Mouse (Mus musculus) midbrain, embryonic 14.5 days (tissue): ENCODE measurements around the gene Slc35b4. TPM values are rescaled to one million over a fixed set of nuclear protein-coding genes. Genes with fewer than 3 reads are reported as not detected.

Source experiments
- ATAC-seq: fragments of 200-750 bp; cut with Nextera tagmentation; 2 replicates; pipeline ENCODE4 v1.8.0; 2017; ENCODE audit warnings: moderate number of reproducible peaks, moderate library complexity; ENCODE audit not compliant: low FRiP score, low TSS enrichment
- DNase-seq: peaks from one replicate; pipeline ENCODE4 v3.0.0-alpha.2; 2015
- H3K27ac ChIP-seq: fragments of 300-500 bp; sonication (generic); replicated peaks from 2 replicates; pipeline ENCODE4 v1.5.1; 2014; ENCODE audit warnings: mild to moderate bottlenecking, low read depth, low read length, moderate library complexity
- H3K27me3 ChIP-seq: fragments of 300-500 bp; sonication (generic); 2 replicates; pipeline ENCODE4 v1.6.1; 2014; ENCODE audit warnings: low read length, control low read depth, mixed read lengths; ENCODE audit not compliant: control insufficient read depth, insufficient read depth
- H3K36me3 ChIP-seq: fragments of 300-500 bp; sonication (generic); 2 replicates; pipeline ENCODE4 v1.6.1; 2014; ENCODE audit warnings: low read length, control low read depth; ENCODE audit not compliant: control insufficient read depth, insufficient read depth
- H3K4me1 ChIP-seq: fragments of 300-500 bp; sonication (generic); 2 replicates; pipeline ENCODE4 v1.6.1; 2014; ENCODE audit warnings: mild to moderate bottlenecking, antibody characterized with exemption, low read length, control low read depth; ENCODE audit not compliant: control insufficient read depth, insufficient read depth
- H3K4me2 ChIP-seq: fragments of 300-500 bp; sonication (generic); 2 replicates; pipeline ENCODE4 v1.6.1; 2014; ENCODE audit warnings: mild to moderate bottlenecking, low read length, moderate library complexity
- H3K4me3 ChIP-seq: fragments of 300-500 bp; sonication (generic); replicated peaks from 2 replicates; pipeline ENCODE4 v1.5.1; 2014; ENCODE audit warnings: low read depth, low read length
- H3K9ac ChIP-seq: fragments of 300-500 bp; sonication (generic); replicated peaks from 2 replicates; pipeline ENCODE4 v1.6.1; 2014; ENCODE audit warnings: mild to moderate bottlenecking, low read length, moderate library complexity
- H3K9me3 ChIP-seq: fragments of 300-500 bp; sonication (generic); 2 replicates; pipeline ENCODE4 v1.6.1; 2016; ENCODE audit warnings: low read length, control low read depth, mixed read lengths; ENCODE audit not compliant: control insufficient read depth
- WGBS: fragments of 180-500 bp; shearing (Covaris S2); extraction: QIAGEN DNeasy Blood & Tissue Kit; methylation state at CpG from one replicate; pipeline ENCODE4 v1.1.7; 2014; 5-methylcytosine and 5-hydroxymethylcytosine counted together
- polyA plus RNA-seq: library from polyadenylated mRNA; unstranded; fragments of >200 nt; fragmentation: Nextera tagmentation; extraction: Ambion mirVana; gene quantifications from 2 replicates; pipeline ENCODE4 v1.2.1, GENCODE M21; 2014

Slc35b4 gene
- polyA plus RNA-seq, 1 experiment from 2014 or later = 40.1 TPM

- Histone ChIP-seq H3K27ac (peak overlapping the region; percentile 78), H3K4me2 (peak overlapping the region; percentile 73), H3K27me3 (no peaks in the 10 kb centered on the region), H3K4me3 (peak overlapping the region; percentile 74), H3K36me3 (no peaks in the 10 kb centered on the region), H3K4me1 (peaks cover 9% of the 10 kb centered on the region), H3K9me3 (no peaks in the 10 kb centered on the region), H3K9ac (peak overlapping the region; percentile 79)
- DNase-seq (no peak), ATAC-seq (peak; percentile 83)
- 4% methylated on average over 29 of the region's 29 CpGs for WGBS
Observed at GRCm38 (mm10) chr6:34176111-34176863, 624 bp downstream of the Slc35b4 start.

DNA sequence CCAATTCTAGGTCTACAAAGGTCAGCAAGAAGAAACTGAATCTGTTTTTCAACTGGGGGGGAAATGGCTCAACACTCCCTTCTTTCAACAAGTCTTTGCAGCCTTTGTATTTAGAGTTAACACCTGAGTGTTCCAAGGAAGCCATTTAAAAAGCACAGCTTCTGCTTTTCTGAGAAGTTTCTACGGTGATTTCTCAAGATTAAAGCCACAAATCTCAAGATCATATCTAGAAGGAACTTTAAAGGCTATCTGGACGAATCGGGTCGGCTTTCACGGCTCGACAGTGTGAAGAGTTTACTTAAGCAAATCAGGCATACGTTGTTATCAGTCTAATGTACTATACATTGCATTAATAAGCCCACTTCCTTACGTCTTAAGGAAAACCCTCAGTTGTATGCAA, 2.2 kb downstream of the Slc35b4 start:
- no peaks in the 10 kb centered on the region for H3K27me3 ChIP-seq
- H3K27ac ChIP-seq = no peak overlapping the region
- H3K9me3 ChIP-seq = no peaks in the 10 kb centered on the region
- H3K4me3 ChIP-seq = no peak overlapping the region
- H3K4me2 ChIP-seq = no peak overlapping the region
- 93% methylated on average over 8 of the region's 8 CpGs for WGBS
- H3K4me1 ChIP-seq = peaks cover 9% of the 10 kb centered on the region
- ATAC-seq = no peak
- H3K9ac ChIP-seq = no peak overlapping the region
- 0 out of 2 replicates have a peak, but pooled peaks cover under 1% of the 10 kb centered on the region for H3K36me3 ChIP-seq
- no peak for DNase-seq

DNA sequence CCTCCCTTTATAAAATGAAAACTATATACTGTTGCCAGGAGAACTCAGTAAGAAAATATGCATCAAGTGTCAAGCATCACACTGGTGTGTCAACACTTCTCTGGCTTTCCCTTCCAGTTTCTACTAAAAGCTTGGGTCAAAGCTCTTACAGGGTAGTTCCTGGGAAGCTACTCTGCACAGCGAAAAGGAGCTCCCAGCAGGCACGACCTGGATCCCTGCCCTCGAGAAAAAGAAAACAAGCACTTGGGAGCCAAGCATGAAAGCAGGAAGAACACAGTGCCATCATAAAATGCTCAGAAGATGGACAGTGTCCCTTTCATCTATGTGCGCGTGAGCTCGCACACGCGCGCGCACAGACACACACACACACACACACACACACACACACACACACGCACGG, 3.7 kb downstream of the Slc35b4 start:
- Histone ChIP-seq H3K9me3 (no peaks in the 10 kb centered on the region), H3K4me3 (no peak overlapping the region), H3K4me2 (no peak overlapping the region), H3K36me3 (peaks cover 8% of the 10 kb centered on the region), H3K4me1 (peaks cover 9% of the 10 kb centered on the region), H3K27me3 (no peaks in the 10 kb centered on the region), H3K9ac (no peak overlapping the region), H3K27ac (no peak overlapping the region)
- 85% methylated on average over 11 of the region's 12 CpGs for WGBS
- no peak for ATAC-seq
- DNase-seq = no peak

DNA sequence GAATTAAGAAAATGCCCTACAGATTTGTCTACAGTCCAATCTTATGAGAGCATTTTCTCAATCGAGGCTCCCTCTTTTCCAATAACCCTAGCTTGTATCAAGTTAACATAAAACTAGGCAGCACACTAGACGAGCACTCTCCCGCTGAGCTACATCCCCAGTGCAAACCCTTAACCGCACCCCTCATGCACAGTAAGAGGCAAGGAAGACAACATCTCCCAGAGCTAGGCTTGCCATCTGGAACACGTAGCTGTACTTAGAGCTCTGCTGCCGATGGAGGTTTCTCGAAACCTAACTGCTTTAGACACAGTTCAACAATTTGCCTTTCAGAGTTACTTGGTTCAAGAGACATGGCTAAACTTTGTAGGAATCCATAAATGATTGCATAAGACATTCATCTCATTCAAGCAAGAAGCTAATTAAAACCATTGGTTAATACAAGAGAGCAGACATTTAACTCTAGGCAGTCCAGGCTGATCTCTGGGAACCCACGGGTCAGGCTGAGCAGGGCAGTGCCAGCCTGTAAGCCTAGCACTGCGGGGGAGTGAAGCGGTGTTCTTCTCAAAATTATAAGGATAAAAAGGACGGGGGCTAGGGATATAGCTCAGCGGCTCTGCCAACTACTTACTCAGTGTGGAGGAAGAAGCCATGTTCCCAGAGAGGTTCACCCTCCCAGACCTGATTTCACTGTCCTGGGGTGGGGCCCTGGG, 5.0 kb downstream of the Slc35b4 start:
- Histone ChIP-seq H3K4me2 (no peak overlapping the region), H3K4me1 (peaks cover 9% of the 10 kb centered on the region), H3K9me3 (no peaks in the 10 kb centered on the region), H3K9ac (no peak overlapping the region), H3K36me3 (peaks cover 15% of the 10 kb centered on the region), H3K27ac (no peak overlapping the region), H3K27me3 (no peaks in the 10 kb centered on the region), H3K4me3 (no peak overlapping the region)
- DNase-seq (no peak), ATAC-seq (no peak)
- 93% methylated on average over 12 of the region's 12 CpGs for WGBS

DNA sequence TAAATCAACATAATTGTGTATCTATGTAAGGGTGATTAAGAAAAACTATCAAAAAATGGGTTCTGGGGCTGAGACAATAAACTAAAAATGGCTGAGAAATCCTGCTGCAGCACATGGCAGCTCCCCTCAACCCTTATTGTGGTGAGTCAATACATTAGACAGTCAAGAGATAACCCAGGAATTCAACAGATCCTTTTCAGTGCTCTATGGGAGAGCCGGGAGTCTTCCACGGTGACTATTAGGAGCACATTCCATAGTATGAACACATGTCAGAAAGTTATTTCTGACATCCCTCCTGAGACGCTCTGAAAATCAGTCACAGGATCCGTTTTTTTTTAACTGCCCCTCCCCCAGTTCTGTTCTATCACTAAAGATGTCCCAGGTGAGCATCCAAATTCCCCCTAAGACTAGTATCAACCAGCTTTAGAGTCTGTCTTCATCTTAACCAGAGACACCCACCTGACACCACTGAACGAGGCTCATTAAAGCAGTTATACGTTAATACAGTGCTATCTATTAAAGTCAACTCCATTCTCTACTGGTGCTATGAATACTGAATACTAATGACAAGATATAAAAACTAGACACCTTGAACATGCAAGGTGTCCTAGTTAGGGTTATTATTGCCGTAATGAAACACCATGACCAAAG, 5.9 kb downstream of the Slc35b4 start:
- no peak overlapping the region for H3K4me3 ChIP-seq
- 84% methylated on average over 7 of the region's 7 CpGs for WGBS
- H3K36me3 ChIP-seq = peaks cover 24% of the 10 kb centered on the region
- H3K4me1 ChIP-seq = peaks cover 4% of the 10 kb centered on the region
- H3K9me3 ChIP-seq = no peaks in the 10 kb centered on the region
- H3K4me2 ChIP-seq = no peak overlapping the region
- ATAC-seq (no peak), DNase-seq (no peak)
- H3K9ac ChIP-seq = no peak overlapping the region
- H3K27me3 ChIP-seq = no peaks in the 10 kb centered on the region
- H3K27ac ChIP-seq = no peak overlapping the region

DNA sequence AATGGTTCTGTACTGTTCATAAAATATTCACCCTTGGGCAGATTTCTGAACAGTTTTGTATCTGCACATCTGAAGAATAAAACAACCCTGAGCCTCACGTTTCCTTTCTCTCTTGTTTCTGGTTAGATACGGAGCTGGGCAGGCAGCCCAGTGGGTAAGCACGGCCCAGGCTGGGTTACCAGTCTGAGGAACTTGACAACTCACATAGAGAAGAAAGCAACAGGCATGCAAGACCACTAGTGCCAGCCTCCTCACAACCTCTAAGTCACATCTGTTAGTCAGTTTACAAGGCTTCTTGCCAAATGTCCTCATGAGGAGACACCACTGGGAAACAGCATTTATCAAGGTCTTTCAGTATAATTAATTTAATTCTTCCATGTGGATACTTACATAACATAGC, 8.1 kb downstream of the Slc35b4 start:
- Histone ChIP-seq H3K4me2 (no peak overlapping the region), H3K27me3 (no peaks in the 10 kb centered on the region), H3K9ac (no peak overlapping the region), H3K4me1 (no peaks in the 10 kb centered on the region), H3K27ac (no peak overlapping the region), H3K9me3 (no peaks in the 10 kb centered on the region), H3K4me3 (no peak overlapping the region), H3K36me3 (peaks cover 39% of the 10 kb centered on the region)
- DNase-seq (no peak), ATAC-seq (no peak)
- WGBS = 85% methylated on average over 3 of the region's 3 CpGs

DNA sequence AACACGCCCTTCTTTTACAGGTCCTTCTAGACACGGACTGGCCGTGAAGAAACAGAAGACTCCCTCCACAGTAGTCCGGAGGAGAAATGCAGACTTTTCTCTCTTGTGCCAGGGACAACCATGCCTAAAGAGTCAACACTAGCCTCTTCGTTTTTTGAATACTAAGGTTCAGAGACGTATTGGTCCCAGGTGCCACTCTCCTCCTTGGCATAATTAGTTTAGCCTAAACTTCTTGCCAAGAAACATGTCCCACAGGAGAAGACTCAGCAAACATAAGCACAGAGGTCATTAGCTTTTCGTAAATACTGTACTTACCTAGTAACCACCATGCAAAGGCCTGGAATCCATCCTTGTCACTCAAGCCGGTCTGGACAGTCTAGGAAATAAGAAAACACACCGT, 13.9 kb downstream of the Slc35b4 start:
- Histone ChIP-seq H3K27me3 (no peaks in the 10 kb centered on the region), H3K4me1 (no peaks in the 10 kb centered on the region), H3K36me3 (peaks cover 79% of the 10 kb centered on the region), H3K27ac (no peak overlapping the region), H3K9ac (no peak overlapping the region), H3K4me2 (no peak overlapping the region), H3K4me3 (no peak overlapping the region), H3K9me3 (no peaks in the 10 kb centered on the region)
- DNase-seq = no peak
- ATAC-seq = no peak
- 91% methylated on average over 9 of the region's 9 CpGs for WGBS

GRCm38 (mm10) chr6:34162607-34163006, 14.3 kb downstream of the Slc35b4 start:
- ATAC-seq (no peak), DNase-seq (no peak)
- H3K9me3 ChIP-seq = no peaks in the 10 kb centered on the region
- H3K4me3 ChIP-seq = no peak overlapping the region
- H3K36me3 ChIP-seq = peaks cover 83% of the 10 kb centered on the region
- H3K9ac ChIP-seq = no peak overlapping the region
- no peak overlapping the region for H3K27ac ChIP-seq
- H3K4me1 ChIP-seq = no peaks in the 10 kb centered on the region
- no peaks in the 10 kb centered on the region for H3K27me3 ChIP-seq
- 72% methylated on average over 2 of the region's 2 CpGs for WGBS
- H3K4me2 ChIP-seq = no peak overlapping the region
